Mouse (Mus musculus): ENCODE data around the gene Inpp5a. TPM values are rescaled to one million over a fixed set of nuclear protein-coding genes. Genes with fewer than 3 reads are reported as not detected.

Gene Inpp5a
- polyA plus RNA-seq, 1 experiment: 42.3 TPM

- Histone ChIP-seq H3K4me1 (ENCODE audit: control insufficient read depth, insufficient read depth, insufficient read length, low read length) (peaks cover 17% of the 10 kb centered on the region), H3K27ac (replicated peaks; ENCODE audit: low read depth, low read length) (no peak overlapping the region), H3K4me3 (ENCODE audit: insufficient read depth, low read depth, low read length) (no peak overlapping the region)
Observed at GRCm38 (mm10) chr7:139386933-139387690, 1.8 kb upstream of the Inpp5a start.

GRCm38 (mm10) chr7:139387921-139388669, 814 bp upstream of the Inpp5a start:
- Histone ChIP-seq H3K4me3 (ENCODE audit: insufficient read depth, low read depth, low read length) (peak overlapping the region; percentile 74), H3K27ac (replicated peaks; ENCODE audit: low read depth, low read length) (peak overlapping the region; percentile 89), H3K4me1 (ENCODE audit: control insufficient read depth, insufficient read depth, insufficient read length, low read length) (peaks cover 26% of the 10 kb centered on the region)

GRCm38 (mm10) chr7:139389213-139389761, 378 bp downstream of the Inpp5a start:
- H3K4me1 ChIP-seq (ENCODE audit: control insufficient read depth, insufficient read depth, insufficient read length, low read length): peaks cover 30% of the 10 kb centered on the region
- peak overlapping the region; percentile 83 for H3K27ac ChIP-seq (replicated peaks; ENCODE audit: low read depth, low read length)
- peak overlapping the region; percentile 70 for H3K4me3 ChIP-seq (ENCODE audit: insufficient read depth, low read depth, low read length)

GRCm38 (mm10) chr7:139390380-139390779, 1.5 kb downstream of the Inpp5a start:
- Histone ChIP-seq H3K27ac (replicated peaks; ENCODE audit: low read depth, low read length) (peak overlapping the region; percentile 83), H3K4me1 (ENCODE audit: control insufficient read depth, insufficient read depth, insufficient read length, low read length) (peaks cover 35% of the 10 kb centered on the region), H3K4me3 (ENCODE audit: insufficient read depth, low read depth, low read length) (peak overlapping the region; percentile 70)

- H3K4me3 ChIP-seq (ENCODE audit: insufficient read depth, low read depth, low read length): peak overlapping the region; percentile 70
- peak overlapping the region; percentile 38 for H3K27ac ChIP-seq (replicated peaks; ENCODE audit: low read depth, low read length)
- H3K4me1 ChIP-seq (ENCODE audit: control insufficient read depth, insufficient read depth, insufficient read length, low read length): peaks cover 39% of the 10 kb centered on the region
Observed at GRCm38 (mm10) chr7:139390926-139391325, 2.0 kb downstream of the Inpp5a start.

GRCm38 (mm10) chr7:139391691-139392090, 2.8 kb downstream of the Inpp5a start:
- no peak overlapping the region for H3K4me3 ChIP-seq (ENCODE audit: insufficient read depth, low read depth, low read length)
- 0 out of 2 replicates have a peak overlapping the region, but pooled peaks have one; percentile 14 for H3K27ac ChIP-seq (replicated peaks; ENCODE audit: low read depth, low read length)
- peaks cover 45% of the 10 kb centered on the region for H3K4me1 ChIP-seq (ENCODE audit: control insufficient read depth, insufficient read depth, insufficient read length, low read length)

- peaks cover 45% of the 10 kb centered on the region for H3K4me1 ChIP-seq (ENCODE audit: control insufficient read depth, insufficient read depth, insufficient read length, low read length)
- peak overlapping the region; percentile 70; the same call in 1 of the 2 replicates for H3K27ac ChIP-seq (replicated peaks; ENCODE audit: low read depth, low read length)
- no peak overlapping the region for H3K4me3 ChIP-seq (ENCODE audit: insufficient read depth, low read depth, low read length)
Observed at GRCm38 (mm10) chr7:139392106-139392505, 3.2 kb downstream of the Inpp5a start.

GRCm38 (mm10) chr7:139392691-139393235, 3.9 kb downstream of the Inpp5a start:
- Histone ChIP-seq H3K4me3 (ENCODE audit: insufficient read depth, low read depth, low read length) (0 out of 2 replicates have a peak overlapping the region, but pooled peaks have one; percentile 16), H3K4me1 (ENCODE audit: control insufficient read depth, insufficient read depth, insufficient read length, low read length) (peaks cover 45% of the 10 kb centered on the region), H3K27ac (replicated peaks; ENCODE audit: low read depth, low read length) (peak overlapping the region; percentile 70)

- H3K4me3 ChIP-seq (ENCODE audit: insufficient read depth, low read depth, low read length): no peak overlapping the region
- H3K4me1 ChIP-seq (ENCODE audit: control insufficient read depth, insufficient read depth, insufficient read length, low read length): peaks cover 57% of the 10 kb centered on the region
- H3K27ac ChIP-seq (replicated peaks; ENCODE audit: low read depth, low read length): no peak overlapping the region
Observed at GRCm38 (mm10) chr7:139397521-139397920, 8.6 kb downstream of the Inpp5a start.

- no peak overlapping the region for H3K27ac ChIP-seq (replicated peaks; ENCODE audit: low read depth, low read length)
- no peak overlapping the region for H3K4me3 ChIP-seq (ENCODE audit: insufficient read depth, low read depth, low read length)
- peaks cover 52% of the 10 kb centered on the region for H3K4me1 ChIP-seq (ENCODE audit: control insufficient read depth, insufficient read depth, insufficient read length, low read length)
Observed at GRCm38 (mm10) chr7:139398111-139398510, 9.2 kb downstream of the Inpp5a start.

- Histone ChIP-seq H3K27ac (replicated peaks; ENCODE audit: low read depth, low read length) (no peak overlapping the region), H3K4me3 (ENCODE audit: insufficient read depth, low read depth, low read length) (no peak overlapping the region), H3K4me1 (ENCODE audit: control insufficient read depth, insufficient read depth, insufficient read length, low read length) (peaks cover 48% of the 10 kb centered on the region)
Observed at GRCm38 (mm10) chr7:139398530-139399021, 9.7 kb downstream of the Inpp5a start.

- Histone ChIP-seq H3K4me3 (ENCODE audit: insufficient read depth, low read depth, low read length) (no peak overlapping the region), H3K27ac (replicated peaks; ENCODE audit: low read depth, low read length) (no peak overlapping the region), H3K4me1 (ENCODE audit: control insufficient read depth, insufficient read depth, insufficient read length, low read length) (peaks cover 48% of the 10 kb centered on the region)
Observed at GRCm38 (mm10) chr7:139399572-139399971, 10.7 kb downstream of the Inpp5a start.

GRCm38 (mm10) chr7:139399977-139400685, 11.2 kb downstream of the Inpp5a start:
- Histone ChIP-seq H3K27ac (replicated peaks; ENCODE audit: low read depth, low read length) (no peak overlapping the region), H3K4me1 (ENCODE audit: control insufficient read depth, insufficient read depth, insufficient read length, low read length) (peaks cover 45% of the 10 kb centered on the region), H3K4me3 (ENCODE audit: insufficient read depth, low read depth, low read length) (no peak overlapping the region)

- H3K27ac ChIP-seq (replicated peaks; ENCODE audit: low read depth, low read length): no peak overlapping the region
- H3K4me3 ChIP-seq (ENCODE audit: insufficient read depth, low read depth, low read length): no peak overlapping the region
- peaks cover 38% of the 10 kb centered on the region for H3K4me1 ChIP-seq (ENCODE audit: control insufficient read depth, insufficient read depth, insufficient read length, low read length)
Observed at GRCm38 (mm10) chr7:139400926-139401325, 12.0 kb downstream of the Inpp5a start.
